Mouse (Mus musculus) testis, adult 2 months (tissue): ENCODE results near the gene Oasl2. TPM values are rescaled to one million over a fixed set of nuclear protein-coding genes. Genes with fewer than 3 reads are reported as not detected.
"Not testable (repeated sequence)": the region's sequence is repeated elsewhere in the genome, so short reads cannot be mapped to it uniquely, and the experiment has no call there.

Experiments used
- H3K27ac ChIP-seq: fragments of 200-500 bp; 2 replicates; pipeline ENCODE4 v1.5.1; 2012; ENCODE audit warnings: low read depth, low read length; ENCODE audit not compliant: control insufficient read depth, insufficient read depth
- H3K27me3 ChIP-seq: fragments of 200-500 bp; 2 replicates; pipeline ENCODE4 v1.6.1; 2012; ENCODE audit warnings: mild to moderate bottlenecking, low read length, moderate library complexity; ENCODE audit not compliant: control insufficient read depth, insufficient read depth
- H3K36me3 ChIP-seq: fragments of 200-500 bp; 2 replicates; pipeline ENCODE4 v1.6.1; 2012; ENCODE audit warnings: mild to moderate bottlenecking, low read length; ENCODE audit not compliant: control insufficient read depth, insufficient read depth
- H3K4me1 ChIP-seq: fragments of 200-500 bp; 2 replicates; pipeline ENCODE4 v1.6.1; 2012; ENCODE audit warnings: low read length; ENCODE audit not compliant: control insufficient read depth, insufficient read depth
- H3K4me3 ChIP-seq: fragments of 200-500 bp; 2 replicates; pipeline ENCODE4 v1.5.1; 2012; ENCODE audit warnings: low read depth, mild to moderate bottlenecking, low read length, moderate library complexity, mixed read lengths; ENCODE audit not compliant: control insufficient read depth
- CTCF ChIP-seq: fragments of 200-500 bp; IDR thresholded peaks from 2 replicates; pipeline ENCODE4 v1.5.1; 2012; ENCODE audit warnings: low read depth, mild to moderate bottlenecking, inconsistent platforms, low read length, moderate library complexity; ENCODE audit not compliant: control insufficient read depth, insufficient read depth, insufficient replicate concordance
- POLR2A ChIP-seq: fragments of 200-500 bp; IDR thresholded peaks from 2 replicates; pipeline ENCODE4 v1.6.1; 2012; ENCODE audit warnings: low read depth, mild to moderate bottlenecking, inconsistent platforms, low read length, moderate library complexity; ENCODE audit not compliant: control insufficient read depth
- polyA plus RNA-seq: library from polyadenylated mRNA; depleted of rRNA; stranded (reverse); fragments of >200 nt; gene quantifications from 2 replicates; pipeline ENCODE4 v1.2.3, GENCODE M21; 2012

Gene Oasl2
- polyA plus RNA-seq, 1 experiment, result 4.4 TPM

DNA sequence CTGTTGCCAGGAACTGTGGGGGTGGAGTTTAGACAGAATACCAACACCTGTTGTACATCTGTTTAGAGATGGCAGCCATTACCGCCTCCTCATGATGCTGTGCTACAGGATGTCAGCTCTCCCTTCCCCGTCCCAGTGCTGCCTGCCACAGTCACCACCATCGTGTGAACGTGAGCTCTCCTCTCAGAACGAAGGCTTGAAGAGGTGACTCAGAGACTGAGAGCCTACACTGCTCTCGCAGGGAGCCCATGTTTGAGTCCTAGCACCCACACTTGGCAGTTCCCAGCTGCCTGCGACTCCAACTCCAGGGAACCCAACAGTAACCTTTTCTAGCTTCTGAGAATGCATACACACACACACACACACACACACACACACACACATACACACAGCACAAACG, 18.1 kb downstream of the Oasl2 start:
- Histone ChIP-seq H3K4me1 (no peaks in the 10 kb centered on the region), H3K27ac (no peak overlapping the region), H3K36me3 (no peaks in the 10 kb centered on the region), H3K27me3 (no peaks in the 10 kb centered on the region), H3K4me3 (no peak overlapping the region)
- TF ChIP-seq CTCF (no peak), POLR2A (no peak)

- no peaks in the 10 kb centered on the region for H3K36me3 ChIP-seq
- H3K27ac ChIP-seq, result no peak overlapping the region
- H3K4me3 ChIP-seq, result no peak overlapping the region
- TF ChIP-seq CTCF (no peak), POLR2A (no peak)
- H3K4me1 ChIP-seq, result no peaks in the 10 kb centered on the region
- H3K27me3 ChIP-seq, result no peaks in the 10 kb centered on the region
Observed at GRCm38 (mm10) chr5:114915854-114916253, 19.1 kb downstream of the Oasl2 start.

DNA sequence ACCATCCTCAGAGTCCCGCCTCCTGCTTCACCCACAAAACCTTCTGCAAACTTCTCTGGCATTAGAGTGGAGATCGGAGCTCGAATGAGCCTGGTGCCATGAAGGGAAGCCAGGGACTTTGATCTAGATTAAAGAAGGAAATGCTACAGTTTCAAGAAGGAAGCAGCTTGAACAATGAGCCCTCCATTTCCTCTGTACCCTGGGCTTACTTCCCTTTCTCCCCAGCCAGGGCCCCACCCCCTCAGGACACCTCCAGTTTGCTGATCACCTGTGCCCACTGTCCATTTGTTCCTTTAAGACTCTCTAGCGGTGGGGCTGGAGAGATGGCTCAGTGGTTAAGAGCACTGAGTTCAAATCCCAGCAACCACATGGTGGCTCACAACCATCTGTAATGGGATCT, 20.0 kb downstream of the Oasl2 start:
- peaks cover 1% of the 10 kb centered on the region; the same call in 1 of the 2 replicates for H3K4me1 ChIP-seq
- H3K27ac ChIP-seq, result no peak overlapping the region
- no peak for TF ChIP-seq POLR2A
- no peak for TF ChIP-seq CTCF
- no peaks in the 10 kb centered on the region for H3K36me3 ChIP-seq
- no peak overlapping the region for H3K4me3 ChIP-seq
- H3K27me3 ChIP-seq, result no peaks in the 10 kb centered on the region

GRCm38 (mm10) chr5:114917357-114917756, 20.6 kb downstream of the Oasl2 start:
- H3K4me3 ChIP-seq, H3K27me3 ChIP-seq, H3K4me1 ChIP-seq, H3K27ac ChIP-seq, H3K36me3 ChIP-seq: not testable (repeated sequence)

- H3K4me3 ChIP-seq, result no peak overlapping the region
- peaks cover 10% of the 10 kb centered on the region for H3K4me1 ChIP-seq
- H3K36me3 ChIP-seq, result no peaks in the 10 kb centered on the region
- TF ChIP-seq CTCF (peak; percentile 1; the same call in 1 of the 2 replicates), POLR2A (no peak)
- H3K27me3 ChIP-seq, result no peaks in the 10 kb centered on the region
- no peak overlapping the region for H3K27ac ChIP-seq
Observed at GRCm38 (mm10) chr5:114921551-114922365, 25.0 kb downstream of the Oasl2 start.

- H3K27me3 ChIP-seq, result no peaks in the 10 kb centered on the region
- H3K36me3 ChIP-seq, result no peaks in the 10 kb centered on the region
- TF ChIP-seq CTCF (no peak), POLR2A (no peak)
- H3K4me1 ChIP-seq, result peaks cover 10% of the 10 kb centered on the region
- H3K27ac ChIP-seq, result no peak overlapping the region
- no peak overlapping the region for H3K4me3 ChIP-seq
Observed at GRCm38 (mm10) chr5:114922366-114922731, 25.6 kb downstream of the Oasl2 start.

DNA sequence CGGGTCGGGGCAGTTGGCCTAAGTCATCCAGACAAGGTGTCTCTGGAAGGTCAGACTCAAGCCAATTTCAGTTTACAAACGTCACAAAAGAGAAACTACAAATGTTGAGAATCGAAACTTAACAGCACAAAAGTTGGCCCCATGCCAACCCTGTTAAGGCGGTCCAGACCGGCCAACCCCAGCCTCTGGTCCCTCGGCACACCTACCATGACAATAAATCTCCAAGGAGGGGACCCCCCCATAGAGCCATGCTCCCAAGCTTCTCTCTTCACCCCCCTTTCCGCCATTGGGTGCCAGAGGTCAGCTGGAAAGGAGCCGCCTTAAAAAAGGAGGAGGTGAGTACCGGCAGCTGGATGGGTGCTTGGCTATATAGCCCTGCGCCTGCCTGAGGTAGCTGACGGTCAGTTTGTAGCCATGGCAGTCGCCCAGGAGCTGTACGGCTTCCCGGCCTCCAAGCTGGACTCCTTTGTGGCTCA, 26.3 kb downstream of the Oasl2 start, which contains the start of gene Oasl1:
Gene Oasl1, plus strand, starts transcription at position 243 of the 476 bp plus-strand sequence.
- no peaks in the 10 kb centered on the region for H3K36me3 ChIP-seq
- H3K27ac ChIP-seq, result no peak within 1 kb of the TSS
- no peaks in the 10 kb centered on the region for H3K27me3 ChIP-seq
- TF ChIP-seq CTCF (no peak), POLR2A (no peak)
- H3K4me3 ChIP-seq, result peak within 1 kb of the TSS; percentile 47
- H3K4me1 ChIP-seq, result peaks cover 10% of the 10 kb centered on the region
